Mouse (Mus musculus): ENCODE results near the gene Anapc15.

- TF ChIP-seq CTCF (IDR thresholded peaks at IDR 0.05; ENCODE audit: extremely low read depth, insufficient read depth, low read length) (no peak), POLR2A (IDR thresholded peaks at IDR 0.05; ENCODE audit: extremely low read depth, insufficient read depth, low read length) (peak; percentile 92)
Observed at GRCm38 (mm10) chr7:101905561-101906286, 42.2 kb downstream of the Anapc15 start, which contains the start of gene Lamtor1.
